Mouse (Mus musculus) heart, embryonic 12.5 days (tissue): ENCODE data around the gene Mmachc. TPM values are rescaled to one million over a fixed set of nuclear protein-coding genes. Genes with fewer than 3 reads are reported as not detected.
"Not testable (repeated sequence)": the region's sequence is repeated elsewhere in the genome, so short reads cannot be mapped to it uniquely, and the experiment has no call there.

Source experiments
- ATAC-seq: fragments of 200-750 bp; cut with Nextera tagmentation; 2 replicates; pipeline ENCODE4 v1.8.0; 2017; ENCODE audit warnings: moderate TSS enrichment, moderate library complexity; ENCODE audit not compliant: insufficient number of reproducible peaks, low FRiP score
- H3K27ac ChIP-seq: fragments of 300-500 bp; sonication (generic); 2 replicates; pipeline ENCODE4 v1.5.1; 2016; ENCODE audit warnings: mild to moderate bottlenecking, moderate library complexity; ENCODE audit not compliant: poor library complexity, severe bottlenecking
- H3K27me3 ChIP-seq: fragments of 300-500 bp; sonication (generic); replicated peaks from 2 replicates; pipeline ENCODE4 v1.6.1; 2016; ENCODE audit warnings: mild to moderate bottlenecking, moderate library complexity
- H3K36me3 ChIP-seq: fragments of 300-500 bp; sonication (generic); 2 replicates; pipeline ENCODE4 v1.6.1; 2016; ENCODE audit warnings: mild to moderate bottlenecking, moderate library complexity
- H3K4me1 ChIP-seq: fragments of 300-500 bp; sonication (generic); replicated peaks from 2 replicates; pipeline ENCODE4 v1.6.1; 2016; ENCODE audit warnings: mild to moderate bottlenecking
- H3K4me2 ChIP-seq: fragments of 300-500 bp; sonication (generic); 2 replicates; pipeline ENCODE4 v1.6.1; 2016; ENCODE audit warnings: mild to moderate bottlenecking, moderate library complexity
- H3K4me3 ChIP-seq: fragments of 300-500 bp; sonication (generic); 2 replicates; pipeline ENCODE4 v1.5.1; 2016; ENCODE audit warnings: mild to moderate bottlenecking
- H3K9ac ChIP-seq: fragments of 300-500 bp; sonication (generic); 2 replicates; pipeline ENCODE4 v1.6.1; 2016; ENCODE audit warnings: mild to moderate bottlenecking, moderate library complexity
- H3K9me3 ChIP-seq: fragments of 300-500 bp; sonication (generic); replicated peaks from 2 replicates; pipeline ENCODE4 v1.6.1; 2016; ENCODE audit warnings: mild to moderate bottlenecking, moderate library complexity
- WGBS: fragments of 180-500 bp; shearing (Covaris S2); methylation state at CpG from one replicate; pipeline ENCODE4 v1.1.7; 2016; 5-methylcytosine and 5-hydroxymethylcytosine counted together
- polyA plus RNA-seq: library from polyadenylated mRNA; unstranded; fragments of >200 nt; fragmentation: Nextera tagmentation; extraction: Ambion mirVana; gene quantifications from 2 replicates; pipeline ENCODE4 v1.2.1, GENCODE M21; 2016

The Mmachc gene
- polyA plus RNA-seq, 1 experiment from 2014 or later = 31.8 TPM

DNA sequence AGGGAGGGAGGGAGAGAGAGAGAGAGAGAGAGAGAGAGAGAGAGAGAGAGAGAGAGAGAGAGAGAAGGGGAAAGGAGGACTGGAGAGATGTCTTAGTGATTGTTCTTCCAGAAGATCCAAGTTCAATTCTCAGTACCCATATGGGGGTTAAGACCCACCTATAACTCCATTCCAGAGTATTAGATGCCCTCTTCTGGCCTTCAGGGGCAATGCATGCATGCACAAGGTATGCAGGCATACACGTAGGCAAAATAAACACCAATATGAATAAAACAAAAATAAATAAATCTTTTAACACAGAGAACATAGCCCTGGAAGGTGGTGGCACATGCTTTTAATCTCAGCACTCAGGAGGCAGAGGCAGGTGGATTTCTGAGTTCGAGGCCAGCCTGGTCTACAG, 38.9 kb downstream of the Mmachc start:
- ATAC-seq = no peak
- Histone ChIP-seq H3K4me3 (no peak overlapping the region), H3K9ac (no peak overlapping the region), H3K4me2 (no peak overlapping the region), H3K36me3 (no peaks in the 10 kb centered on the region), H3K9me3 (no peaks in the 10 kb centered on the region), H3K27ac (no peak overlapping the region), H3K27me3 (no peaks in the 10 kb centered on the region), H3K4me1 (no peaks in the 10 kb centered on the region)
- 73% methylated on average over 2 of the region's 2 CpGs for WGBS

DNA sequence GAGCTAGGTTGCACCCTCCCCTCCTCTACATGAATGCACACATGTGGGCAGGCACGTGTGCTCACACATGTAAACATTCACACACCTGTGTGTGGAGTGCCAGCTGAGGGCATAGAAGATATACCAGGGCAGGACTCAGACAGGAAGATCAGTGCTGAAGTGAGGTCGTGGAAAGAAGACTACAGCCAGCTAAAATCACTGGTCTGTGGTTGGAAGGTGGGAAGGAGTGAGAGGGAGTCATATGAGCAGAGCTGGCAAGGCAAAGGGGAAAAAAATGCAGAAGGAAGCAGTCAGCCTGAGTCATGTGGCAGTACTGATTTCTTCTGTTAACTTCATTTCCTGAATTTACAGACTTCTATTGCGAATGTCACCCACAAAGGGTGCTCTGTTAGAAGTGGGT, 40.1 kb downstream of the Mmachc start:
- WGBS = 45% methylated on average over 3 of the region's 3 CpGs

DNA sequence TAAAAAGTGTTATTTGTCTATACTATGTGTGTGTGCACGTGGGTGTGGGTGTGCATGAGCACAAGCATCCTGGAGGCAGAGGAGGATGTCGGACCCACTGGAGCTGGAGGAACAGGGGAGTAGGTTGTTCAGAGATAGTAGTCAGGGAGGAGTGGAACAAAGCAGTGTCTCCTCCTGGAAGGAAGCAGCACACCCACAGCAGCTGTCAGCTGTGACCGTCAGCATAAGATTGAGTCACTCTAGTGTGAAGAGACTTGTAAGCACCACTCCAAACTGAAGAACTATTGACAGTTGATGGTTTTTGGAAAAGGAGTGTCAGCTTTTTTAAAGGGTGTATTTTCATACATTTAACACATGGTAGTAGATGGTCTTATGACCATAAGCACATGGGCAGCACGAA, 41.6 kb downstream of the Mmachc start:
- no peak overlapping the region for H3K27ac ChIP-seq
- no peaks in the 10 kb centered on the region for H3K36me3 ChIP-seq
- H3K27me3 ChIP-seq = no peaks in the 10 kb centered on the region
- WGBS = 49% methylated on average over 4 of the region's 4 CpGs
- no peak overlapping the region for H3K4me3 ChIP-seq
- H3K9ac ChIP-seq = no peak overlapping the region
- no peak overlapping the region for H3K4me2 ChIP-seq
- H3K9me3 ChIP-seq = no peaks in the 10 kb centered on the region
- ATAC-seq = no peak
- no peaks in the 10 kb centered on the region for H3K4me1 ChIP-seq

More for the DNA sequence above, 40.1 kb downstream of the Mmachc start:
- Histone ChIP-seq H3K4me3 (no peak overlapping the region), H3K9me3 (no peaks in the 10 kb centered on the region), H3K36me3 (no peaks in the 10 kb centered on the region), H3K4me1 (no peaks in the 10 kb centered on the region), H3K27me3 (no peaks in the 10 kb centered on the region), H3K9ac (no peak overlapping the region), H3K27ac (no peak overlapping the region), H3K4me2 (no peak overlapping the region)
- ATAC-seq = no peak

DNA sequence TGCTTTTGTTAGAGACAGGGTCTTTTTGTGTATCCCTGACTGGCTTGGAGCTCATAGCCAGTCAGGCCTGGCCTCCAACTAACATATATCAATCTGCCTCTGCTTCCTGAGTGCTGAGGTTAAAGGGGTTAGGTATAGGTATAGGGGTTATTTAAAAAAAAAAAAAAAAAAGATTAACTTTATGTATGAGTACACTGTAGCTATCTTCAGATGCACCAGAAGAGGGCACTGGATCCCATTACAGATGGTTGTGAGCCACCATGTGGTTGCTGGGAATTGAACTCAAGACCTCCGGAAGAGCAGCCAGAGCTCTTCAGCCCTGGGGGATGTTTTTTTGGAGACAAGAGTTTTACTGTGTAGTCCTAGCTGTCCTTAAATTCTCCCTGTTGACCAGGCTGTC, 46.2 kb downstream of the Mmachc start:
- WGBS = 87% methylated on average over 1 of the region's 1 CpGs
- no peak overlapping the region for H3K9ac ChIP-seq
- no peaks in the 10 kb centered on the region for H3K9me3 ChIP-seq
- H3K27me3 ChIP-seq = no peaks in the 10 kb centered on the region
- H3K27ac ChIP-seq = no peak overlapping the region
- H3K4me2 ChIP-seq = no peak overlapping the region
- ATAC-seq = no peak
- no peaks in the 10 kb centered on the region for H3K36me3 ChIP-seq
- no peak overlapping the region for H3K4me3 ChIP-seq
- H3K4me1 ChIP-seq = no peaks in the 10 kb centered on the region

DNA sequence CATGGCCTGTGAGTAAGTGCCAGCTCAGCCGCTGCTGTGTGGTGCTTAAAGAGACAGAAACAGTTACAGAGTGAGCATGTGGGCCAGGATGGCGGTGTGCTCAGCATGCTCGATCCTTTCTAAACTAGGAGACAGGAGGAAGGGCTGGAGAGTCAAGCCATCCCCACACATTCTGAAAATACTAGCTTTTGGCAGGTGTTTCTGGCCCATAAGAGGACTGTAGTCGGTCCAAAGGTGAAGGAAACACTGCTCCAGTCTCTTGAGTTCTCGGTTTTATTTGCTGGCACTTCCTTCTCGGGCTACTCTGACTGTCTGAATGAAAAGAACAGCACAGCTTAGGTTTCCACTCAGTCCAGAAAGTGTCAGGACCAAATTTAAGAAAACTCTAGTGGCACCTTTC, 47.4 kb downstream of the Mmachc start:
- 72% methylated on average over 6 of the region's 6 CpGs for WGBS
- Histone ChIP-seq H3K27ac (no peak overlapping the region), H3K4me1 (0 out of 2 replicates have a peak, but pooled peaks cover under 1% of the 10 kb centered on the region), H3K4me2 (no peak overlapping the region), H3K36me3 (no peaks in the 10 kb centered on the region), H3K4me3 (no peak overlapping the region), H3K27me3 (no peaks in the 10 kb centered on the region), H3K9me3 (no peaks in the 10 kb centered on the region), H3K9ac (no peak overlapping the region)
- ATAC-seq = no peak

DNA sequence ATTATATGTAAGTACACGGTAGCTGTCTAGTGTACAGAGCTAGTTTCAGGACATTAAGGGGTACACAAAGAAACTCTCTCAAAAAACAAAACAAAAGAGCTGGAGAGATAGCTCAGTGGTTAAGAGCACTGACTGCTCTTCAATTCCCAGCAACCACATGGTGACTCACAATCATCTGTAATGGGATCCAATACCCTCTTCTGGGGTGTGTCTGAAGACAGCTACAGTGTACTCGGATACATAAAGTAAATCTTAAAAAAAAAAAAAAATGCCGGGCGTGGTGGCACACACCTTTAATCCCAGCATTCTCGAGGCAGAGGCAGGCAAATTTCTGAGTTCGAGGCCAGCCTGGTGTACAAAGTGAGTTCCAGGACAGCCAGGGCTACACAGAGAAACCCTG, 48.3 kb downstream of the Mmachc start:
- not testable (repeated sequence) for H3K9ac ChIP-seq, H3K9me3 ChIP-seq, H3K27me3 ChIP-seq, H3K4me2 ChIP-seq, H3K4me1 ChIP-seq, ATAC-seq, H3K4me3 ChIP-seq, H3K36me3 ChIP-seq, H3K27ac ChIP-seq
- 87% methylated on average over 6 of the region's 6 CpGs for WGBS

DNA sequence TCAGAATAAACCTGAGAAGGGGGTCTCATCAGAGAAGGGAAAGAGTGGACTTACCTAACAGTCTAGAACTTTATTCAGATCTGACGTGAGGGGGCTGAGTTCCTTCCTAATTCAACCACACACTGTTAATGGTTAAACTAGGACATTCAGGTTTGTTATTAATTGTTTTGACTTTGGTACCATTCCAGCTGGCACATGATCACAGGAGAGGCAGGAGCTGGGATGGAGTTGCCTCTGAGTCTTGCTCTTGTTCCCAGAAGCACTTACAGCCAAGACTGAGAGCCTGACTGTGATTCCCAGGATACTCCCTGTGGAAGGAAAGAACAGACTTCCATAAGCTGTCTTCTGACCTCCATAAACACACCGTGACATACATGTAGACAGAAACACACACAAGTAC, 48.7 kb downstream of the Mmachc start:
- Histone ChIP-seq H3K4me1 (0 out of 2 replicates have a peak, but pooled peaks cover 3% of the 10 kb centered on the region), H3K36me3 (no peaks in the 10 kb centered on the region), H3K9me3 (no peaks in the 10 kb centered on the region), H3K27me3 (no peaks in the 10 kb centered on the region), H3K4me3 (no peak overlapping the region), H3K9ac (no peak overlapping the region), H3K27ac (no peak overlapping the region), H3K4me2 (no peak overlapping the region)
- no peak for ATAC-seq
- 77% methylated on average over 2 of the region's 2 CpGs for WGBS

DNA sequence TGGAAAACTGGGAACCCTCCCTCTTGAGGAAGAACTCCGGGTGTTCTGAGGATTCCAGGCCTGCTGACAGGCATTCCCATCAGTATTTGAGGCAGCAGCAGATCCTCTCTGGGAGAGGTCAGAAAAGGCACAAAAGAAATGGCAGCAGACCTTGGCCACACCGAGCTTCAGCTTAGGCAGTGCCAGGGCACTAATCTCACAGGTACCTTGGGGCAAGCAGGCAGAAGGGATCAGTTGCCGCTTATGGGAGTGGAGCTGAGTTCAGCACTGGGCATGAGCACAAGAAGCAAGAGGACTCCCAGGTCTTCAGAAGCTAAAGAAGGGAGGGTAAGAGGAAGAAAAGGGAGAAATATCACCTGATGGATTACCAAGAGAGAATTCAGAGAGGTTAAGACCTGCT, 50.2 kb downstream of the Mmachc start:
- Histone ChIP-seq H3K27me3 (no peaks in the 10 kb centered on the region), H3K4me3 (no peak overlapping the region), H3K9me3 (no peaks in the 10 kb centered on the region), H3K36me3 (no peaks in the 10 kb centered on the region), H3K27ac (no peak overlapping the region), H3K9ac (no peak overlapping the region), H3K4me1 (0 out of 2 replicates have a peak, but pooled peaks cover 3% of the 10 kb centered on the region), H3K4me2 (no peak overlapping the region)
- 41% methylated on average over 3 of the region's 3 CpGs for WGBS
- ATAC-seq = no peak

DNA sequence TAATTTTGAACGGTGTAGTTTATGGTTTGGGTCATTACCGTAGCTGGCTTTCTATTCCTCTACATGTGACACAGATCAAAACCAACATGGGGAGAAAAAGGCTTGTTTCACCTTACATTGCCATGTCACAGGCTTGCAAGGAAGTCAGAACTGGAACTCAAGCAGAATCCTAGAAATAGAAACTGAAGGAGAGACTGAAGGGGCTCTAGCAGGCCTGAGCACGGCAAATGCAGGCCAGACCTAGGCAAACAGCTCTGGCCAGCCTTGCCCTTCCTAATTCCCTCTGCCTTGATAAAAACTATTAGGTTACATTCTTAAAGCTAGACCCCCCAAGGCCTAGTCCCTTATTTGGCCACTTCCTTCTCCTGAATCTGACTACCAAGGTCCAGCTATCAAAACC, 52.5 kb downstream of the Mmachc start:
- Histone ChIP-seq H3K4me3 (no peak overlapping the region), H3K36me3 (no peaks in the 10 kb centered on the region), H3K4me1 (peaks cover 8% of the 10 kb centered on the region; the same call in 1 of the 2 replicates), H3K27me3 (no peaks in the 10 kb centered on the region), H3K9me3 (no peaks in the 10 kb centered on the region), H3K27ac (no peak overlapping the region), H3K9ac (no peak overlapping the region), H3K4me2 (no peak overlapping the region)
- 58% methylated on average over 3 of the region's 3 CpGs for WGBS
- ATAC-seq = no peak

DNA sequence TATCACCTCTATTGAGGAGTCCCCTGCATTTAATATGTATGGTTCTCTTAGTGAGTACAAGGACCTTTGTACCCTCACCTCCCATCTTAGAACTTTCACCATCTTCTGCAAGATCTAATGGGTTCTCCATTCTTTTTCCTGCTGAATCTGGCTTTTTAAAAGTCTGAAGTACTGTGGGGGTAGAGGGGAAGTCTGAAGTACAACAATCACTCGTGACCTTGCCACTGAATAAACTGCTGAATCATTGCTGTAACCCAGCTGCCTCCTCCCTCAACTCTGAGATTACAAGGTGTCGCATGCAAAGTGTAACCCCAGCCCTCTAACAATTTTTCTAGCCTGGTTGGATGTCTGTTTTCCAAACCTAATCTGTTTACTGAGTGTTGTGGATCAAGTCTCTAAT, 53.1 kb downstream of the Mmachc start:
- no peak overlapping the region for H3K27ac ChIP-seq
- WGBS = 37% methylated on average over 2 of the region's 2 CpGs
- H3K9me3 ChIP-seq = no peaks in the 10 kb centered on the region
- H3K4me2 ChIP-seq = no peak overlapping the region
- H3K36me3 ChIP-seq = no peaks in the 10 kb centered on the region
- H3K27me3 ChIP-seq = no peaks in the 10 kb centered on the region
- no peak for ATAC-seq
- no peak overlapping the region for H3K4me3 ChIP-seq
- peaks cover 11% of the 10 kb centered on the region for H3K4me1 ChIP-seq
- no peak overlapping the region for H3K9ac ChIP-seq

DNA sequence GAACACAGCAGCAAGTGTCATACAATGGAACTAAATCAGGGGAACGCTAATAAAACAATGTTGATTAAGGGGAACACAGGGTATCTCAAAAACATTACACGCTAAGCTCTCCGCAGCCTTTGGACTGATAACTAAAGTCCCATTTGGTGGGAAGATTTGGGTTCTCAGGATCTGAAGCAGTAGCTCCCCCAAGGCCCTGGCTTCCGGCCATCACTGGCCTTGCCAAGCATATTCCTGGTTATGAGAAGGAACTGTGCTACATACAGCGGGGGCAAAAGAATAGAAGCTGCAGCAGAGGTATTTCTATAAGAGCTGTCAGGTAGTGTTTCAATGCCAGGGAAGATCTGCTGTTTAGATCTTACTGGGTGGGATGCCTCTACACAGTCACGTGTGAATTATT, 55.0 kb downstream of the Mmachc start:
- WGBS = 86% methylated on average over 6 of the region's 6 CpGs
- ATAC-seq = no peak

More for the DNA sequence above, 55.0 kb downstream of the Mmachc start:
- no peak overlapping the region for H3K4me2 ChIP-seq
- no peak overlapping the region for H3K9ac ChIP-seq
- no peaks in the 10 kb centered on the region for H3K9me3 ChIP-seq
- H3K36me3 ChIP-seq = peaks cover 15% of the 10 kb centered on the region
- no peaks in the 10 kb centered on the region for H3K27me3 ChIP-seq
- H3K27ac ChIP-seq = no peak overlapping the region
- H3K4me3 ChIP-seq = no peak overlapping the region
- H3K4me1 ChIP-seq = peaks cover 24% of the 10 kb centered on the region
